Mouse (Mus musculus) embryonic facial prominence, embryonic 14.5 days (tissue): Measurements from ENCODE around the gene Slc38a9. TPM values are rescaled to one million over a fixed set of nuclear protein-coding genes. Genes with fewer than 3 reads are reported as not detected.

Experiments
- polyA plus RNA-seq: library from polyadenylated mRNA; unstranded; fragments of >200 nt; fragmentation: Nextera tagmentation; extraction: Ambion mirVana; gene quantifications from 2 replicates; pipeline ENCODE4 v1.2.1, GENCODE M21; 2014

The Slc38a9 gene
- polyA plus RNA-seq, 1 experiment from 2014 or later: 13.8 TPM

Other genes starting within 250 kb of the Slc38a9 start
- gene Il6st, start 196.7 kb upstream of the Slc38a9 start, polyA plus RNA-seq: 43.2 and 47.4 TPM in 2 replicates
- 0.07 and 0.10 TPM in 2 replicates for gene Il31ra, start 66.4 kb upstream of the Slc38a9 start, polyA plus RNA-seq
- 0.99 and 2.0 TPM in 2 replicates for gene Ddx4, start 8.3 kb upstream of the Slc38a9 start, polyA plus RNA-seq
- gene Plpp1, start 140.0 kb downstream of the Slc38a9 start, polyA plus RNA-seq: 60.5 and 64.6 TPM in 2 replicates